Mouse (Mus musculus) MEL (cell line): Measurements from ENCODE around the gene 4931428F04Rik. TPM values are rescaled to one million over a fixed set of nuclear protein-coding genes. Genes with fewer than 3 reads are reported as not detected.

Source experiments
- DNase-seq: peaks from one replicate; pipeline ENCODE4 v3.0.0; 2011; ENCODE audit warnings: low read depth, low spot score
- H3K27ac ChIP-seq: 2 replicates; pipeline ENCODE4 v1.5.1; 2012; ENCODE audit warnings: low read depth, mild to moderate bottlenecking, control low read depth, low read length, moderate library complexity; ENCODE audit not compliant: control insufficient read depth
- H3K27me3 ChIP-seq, 2 experiments: fragments of 150-350 bp in 1 of 2; sonication (generic) in 1 of 2; 2 replicates each; pipeline ENCODE4 v1.6.1; 2012; ENCODE audit warnings: low read length in 2 of 2, mild to moderate bottlenecking in 2 of 2, improper control_type of control experiment in 1 of 2, moderate library complexity in 1 of 2; ENCODE audit not compliant: insufficient read depth in 2 of 2, control insufficient read depth in 1 of 2
- H3K36me3 ChIP-seq, 2 experiments: 2 replicates each; pipeline ENCODE4 v1.6.1; 2012 to 2014; ENCODE audit warnings: low read length in 2 of 2, improper control_type of control experiment in 1 of 2, inconsistent platforms in 1 of 2, mild to moderate bottlenecking in 1 of 2; ENCODE audit not compliant: insufficient read depth in 2 of 2, control insufficient read depth in 1 of 2
- H3K4me1 ChIP-seq, 2 experiments: fragments of 150-350 bp in 1 of 2; sonication (generic) in 1 of 2; 2 replicates each; pipeline ENCODE4 v1.6.1; 2012; ENCODE audit warnings: low read length in 2 of 2, improper control_type of control experiment in 1 of 2, mild to moderate bottlenecking in 1 of 2; ENCODE audit not compliant: insufficient read depth in 2 of 2, control insufficient read depth in 1 of 2
- H3K4me3 ChIP-seq, 2 experiments: fragments of 150-350 bp in 1 of 2; sonication (generic) in 1 of 2; 2 replicates each; pipeline ENCODE4 v1.5.1; 2012; ENCODE audit warnings: low read depth in 2 of 2, low read length in 2 of 2, mild to moderate bottlenecking in 2 of 2, moderate library complexity in 2 of 2, control low read depth in 1 of 2, improper control_type of control experiment in 1 of 2; ENCODE audit not compliant: control insufficient read depth in 1 of 2, insufficient read depth in 1 of 2
- H3K79me2 ChIP-seq: 2 replicates; pipeline ENCODE4 v1.6.1; 2012; ENCODE audit warnings: mild to moderate bottlenecking, low read length, moderate library complexity; ENCODE audit not compliant: control insufficient read depth, poor library complexity, insufficient read depth
- H3K9ac ChIP-seq: 2 replicates; pipeline ENCODE4 v1.6.1; 2012; ENCODE audit warnings: low read depth, mild to moderate bottlenecking, control low read depth, low read length, moderate library complexity; ENCODE audit not compliant: control insufficient read depth, poor library complexity, severe bottlenecking
- H3K9me3 ChIP-seq: fragments of 150-350 bp; sonication (generic); replicated peaks from 2 replicates; pipeline ENCODE4 v1.6.1; 2012; ENCODE audit warnings: mild to moderate bottlenecking, low read length, improper control_type of control experiment, moderate library complexity; ENCODE audit not compliant: insufficient read depth
- CHD2 ChIP-seq: IDR thresholded peaks from 2 replicates; pipeline ENCODE4 v1.6.1; 2011; ENCODE audit warnings: low read length, improper control_type of control experiment
- E2F4 ChIP-seq: IDR thresholded peaks from 2 replicates; pipeline ENCODE4 v1.6.1; 2011; ENCODE audit warnings: low read depth, low read length, improper control_type of control experiment, borderline replicate concordance
- EP300 ChIP-seq, 2 experiments: IDR thresholded peaks; 2 replicates each; pipeline ENCODE4 v1.6.1; 2011; ENCODE audit warnings: improper control_type of control experiment in 2 of 2, low read length in 2 of 2, low read depth in 1 of 2, mild to moderate bottlenecking in 1 of 2
- MAZ ChIP-seq: IDR thresholded peaks from 2 replicates; pipeline ENCODE4 v1.6.1; 2012; ENCODE audit warnings: low read depth, mild to moderate bottlenecking, inconsistent platforms, low read length, improper control_type of control experiment
- MEF2A ChIP-seq: IDR thresholded peaks from 2 replicates; pipeline ENCODE4 v1.6.1; 2014; ENCODE audit warnings: low read depth, mild to moderate bottlenecking, inconsistent platforms, low read length, improper control_type of control experiment; ENCODE audit not compliant: poor library complexity, insufficient replicate concordance, severe bottlenecking; ENCODE audit errors: extremely low read depth
- NELFE ChIP-seq: IDR thresholded peaks from 2 replicates; pipeline ENCODE4 v1.6.1; 2011; ENCODE audit warnings: low read depth, low read length, improper control_type of control experiment
- POLR2A ChIP-seq, 2 experiments: IDR thresholded peaks; 2 replicates each; pipeline ENCODE4 v1.6.1; 2011 to 2012; ENCODE audit warnings: low read length in 2 of 2, mild to moderate bottlenecking in 2 of 2, control low read depth in 1 of 2, improper control_type of control experiment in 1 of 2, low read depth in 1 of 2, moderate library complexity in 1 of 2; ENCODE audit not compliant: control insufficient read depth in 1 of 2, insufficient read depth in 1 of 2, poor library complexity in 1 of 2
- POLR2AphosphoS5 ChIP-seq: IDR thresholded peaks from 2 replicates; pipeline ENCODE4 v1.6.1; 2012; ENCODE audit warnings: low read depth, borderline replicate concordance, mild to moderate bottlenecking, inconsistent platforms, low read length, moderate library complexity, mixed read lengths
- UBTF ChIP-seq: IDR thresholded peaks from 2 replicates; pipeline ENCODE4 v1.6.1; 2012; ENCODE audit warnings: low read depth, mild to moderate bottlenecking, inconsistent platforms, low read length, improper control_type of control experiment, moderate library complexity, borderline replicate concordance; ENCODE audit not compliant: insufficient read depth
- USF2 ChIP-seq, 2 experiments: IDR thresholded peaks; 2 replicates each; pipeline ENCODE4 v1.6.1; 2011 to 2012; ENCODE audit warnings: improper control_type of control experiment in 2 of 2, low read length in 2 of 2, borderline replicate concordance in 1 of 2, inconsistent platforms in 1 of 2, low read depth in 1 of 2, mild to moderate bottlenecking in 1 of 2; ENCODE audit not compliant: insufficient read depth in 1 of 2
- ZMIZ1 ChIP-seq: IDR thresholded peaks from 2 replicates; pipeline ENCODE4 v1.6.1; 2012; ENCODE audit warnings: low read depth, mild to moderate bottlenecking, inconsistent platforms, low read length, improper control_type of control experiment, moderate library complexity
- polyA plus RNA-seq, 2 experiments: library from polyadenylated mRNA; stranded (reverse) in 1 of 2; unstranded in 1 of 2; fragments of >175 nt in 1 of 2; fragments of >200 nt in 1 of 2; gene quantifications; 2 replicates each; pipeline versions ENCODE4 v1.2.1 to v1.2.4; 2012; ENCODE audit warnings: low replicate concordance in 2 of 2, low read depth in 1 of 2; ENCODE audit not compliant: insufficient read length in 2 of 2, insufficient read depth in 1 of 2, missing spikeins in 1 of 2
- total RNA-seq: library from RNA; depleted of rRNA; stranded (reverse); fragments of 300-350 nt; gene quantifications from 2 replicates; pipeline ENCODE4 v1.2.3, GENCODE M21; 2012

4931428F04Rik gene
- total and polyA plus RNA-seq, 3 experiments = 8.2 to 13.0 TPM; not detected in 1

- H3K9ac ChIP-seq = peak within 1 kb of the TSS; percentile 78
- no peak for DNase-seq
- H3K36me3 ChIP-seq = peaks cover 7 to 21% of the 10 kb centered on the region in 2 experiments
- peak within 1 kb of the TSS; percentile 69; the same call in 1 of the 2 replicates for H3K27ac ChIP-seq
- peak within 1 kb of the TSS; percentile 81 to 86 for H3K4me3 ChIP-seq
- peaks cover 11 to 21% of the 10 kb centered on the region in 2 experiments for H3K4me1 ChIP-seq
- H3K79me2 ChIP-seq = peaks cover 32% of the 10 kb centered on the region
- no peaks in the 10 kb centered on the region for H3K9me3 ChIP-seq
- no peaks in the 10 kb centered on the region for H3K27me3 ChIP-seq
- no peak for TF ChIP-seq POLR2AphosphoS5
Observed at GRCm38 (mm10) chr8:105295895-105296573, 6.4 kb upstream of the 4931428F04Rik start, which contains the start of gene Exoc3l. Exoc3l (minus strand) TSS chr8:105296101.

- Histone ChIP-seq H3K27me3 (no peaks in the 10 kb centered on the region), H3K36me3 (peaks cover under 1 to 13% of the 10 kb centered on the region in 2 experiments), H3K4me1 (peaks cover 9 to 21% of the 10 kb centered on the region in 2 experiments), H3K4me3 (no peak overlapping the region), H3K9me3 (no peaks in the 10 kb centered on the region)
- DNase-seq = no peak
- TF ChIP-seq E2F4 (no peak), MAZ (no peak), MEF2A (no peak), CHD2 (no peak), POLR2A (IDR thresholded peaks at IDR 0.05; ENCODE audit: control insufficient read depth in 1 of 2, insufficient read depth in 1 of 2, low read depth in 1 of 2, low read length in 2 of 2, poor library complexity in 1 of 2) (no peak), NELFE (no peak), POLR2AphosphoS5 (no peak)
- TF ChIP-seq, all 39 proteins: peak for 0
- Histone ChIP-seq H3K27ac (no peak overlapping the region), H3K9ac (no peak overlapping the region), H3K79me2 (peaks cover 26% of the 10 kb centered on the region)
Observed at GRCm38 (mm10) chr8:105295256-105295655, 5.6 kb upstream of the 4931428F04Rik start.

- Histone ChIP-seq H3K9ac (no peak overlapping the region), H3K27ac (no peak overlapping the region), H3K36me3 (peaks cover 0 to 10% of the 10 kb centered on the region in 2 experiments; a peak in 3 of 4 replicates), H3K4me1 (peaks cover 5 to 22% of the 10 kb centered on the region in 2 experiments), H3K27me3 (no peaks in the 10 kb centered on the region), H3K4me3 (no peak overlapping the region), H3K9me3 (no peaks in the 10 kb centered on the region), H3K79me2 (peaks cover 22% of the 10 kb centered on the region)
- DNase-seq = no peak
- TF ChIP-seq ZMIZ1 (no peak), EP300 (IDR thresholded peaks at IDR 0.05; ENCODE audit: low read depth in 1 of 2, low read length in 2 of 2) (no peak), USF2 (IDR thresholded peaks at IDR 0.05; ENCODE audit: borderline replicate concordance in 1 of 2, insufficient read depth in 1 of 2, low read depth in 1 of 2, low read length in 2 of 2) (no peak), UBTF (no peak)
Observed at GRCm38 (mm10) chr8:105294776-105295175, 5.1 kb upstream of the 4931428F04Rik start.
